8 mouse cellular contexts compared by ENCODE assay signal in genomic region chr1:172364684-172365083, GRCm38 (mm10). TPM values are rescaled to one million over a fixed set of nuclear protein-coding genes. Genes with fewer than 3 reads are reported as not detected.
DNase-seq lines count a peak whose midpoint lies in the region; ATAC-seq lines count a peak whose summit lies in the region.

No protein-coding gene starts in this region.

- peak; percentile 21 for DNase-seq in urinary bladder, postnatal 14 days (ENCODE audit: low spot score)
- no peak for DNase-seq in urinary bladder, postnatal 25 days (ENCODE audit: low spot score)
- DNase-seq in cerebellum, adult 9-11 months, result peak; percentile 60
- DNase-seq in frontal cortex, postnatal 10 days (ENCODE audit: low spot score in 2 of 2), result peak; percentile 57 to 61
- peak; percentile 73 for DNase-seq in induced T-regulatory cell, adult 2 months (ENCODE audit: low read depth)

- WGBS in liver, embryonic 15.5 days (ENCODE audit: insufficient replicate concordance), result 2% methylated on average over 6 of the region's 6 CpGs
- 16% methylated on average over 6 of the region's 6 CpGs for WGBS in neural tube, embryonic 14.5 days

- no peak overlapping the region for H3K27ac ChIP-seq in liver, embryonic 15.5 days (replicated peaks)
- no peak overlapping the region for H3K27ac ChIP-seq in neural tube, embryonic 14.5 days (ENCODE audit: low read depth, low read length)

- H3K4me2 ChIP-seq in liver, embryonic 15.5 days, result peak overlapping the region; percentile 37
- no peak overlapping the region for H3K4me2 ChIP-seq in neural tube, embryonic 14.5 days (ENCODE audit: low read depth, low read length)

- no peak overlapping the region; the same call in 1 of the 2 replicates for H3K4me3 ChIP-seq in liver, embryonic 15.5 days (replicated peaks)
- no peak overlapping the region for H3K4me3 ChIP-seq in neural tube, embryonic 14.5 days (ENCODE audit: low read depth, low read length)

- ATAC-seq in liver, embryonic 15.5 days (ENCODE audit: insufficient read depth), result peak; percentile 54
- peak; percentile 18; the same call in 1 of the 2 replicates for ATAC-seq in neural tube, embryonic 14.5 days (ENCODE audit: low read depth)
- no peak for ATAC-seq in monocyte, adult 5-6 weeks (replicated peaks; ENCODE audit: insufficient number of reproducible peaks, low FRiP score, low TSS enrichment, poor library complexity, severe bottlenecking)

- no peak overlapping the region for H3K9ac ChIP-seq in liver, embryonic 15.5 days
- no peak overlapping the region for H3K9ac ChIP-seq in neural tube, embryonic 14.5 days (replicated peaks; ENCODE audit: low read depth, low read length)

- peaks cover 8% of the 10 kb centered on the region; the same call in 1 of the 2 replicates for H3K27me3 ChIP-seq in liver, embryonic 15.5 days
- H3K27me3 ChIP-seq in neural tube, embryonic 14.5 days (ENCODE audit: control insufficient read depth, insufficient read depth, low read length), result no peaks in the 10 kb centered on the region

- H3K36me3 ChIP-seq in liver, embryonic 15.5 days (replicated peaks), result no peaks in the 10 kb centered on the region
- H3K36me3 ChIP-seq in neural tube, embryonic 14.5 days (ENCODE audit: control insufficient read depth, insufficient read depth, low read length), result no peaks in the 10 kb centered on the region

- H3K9me3 ChIP-seq in liver, embryonic 15.5 days (replicated peaks), result no peaks in the 10 kb centered on the region
- H3K9me3 ChIP-seq in neural tube, embryonic 14.5 days (ENCODE audit: control insufficient read depth, low read length), result no peaks in the 10 kb centered on the region

- peaks cover 14% of the 10 kb centered on the region for H3K4me1 ChIP-seq in liver, embryonic 15.5 days (replicated peaks)
- no peaks in the 10 kb centered on the region for H3K4me1 ChIP-seq in neural tube, embryonic 14.5 days (ENCODE audit: control insufficient read depth, insufficient read depth, low read length)

RNA-seq across cellular contexts. Expression of gene Pigm, which starts 11.7 kb away (rescaled TPM):
- polyA plus RNA-seq in liver, embryonic 15.5 days (2015; fragmentation: Nextera tagmentation; extraction: Ambion mirVana), result 1.7 and 1.9 TPM in 2 replicates
- polyA plus RNA-seq in neural tube, embryonic 14.5 days (2014; fragmentation: Nextera tagmentation; extraction: Ambion mirVana), result 5.2 and 6.1 TPM in 2 replicates
- total RNA-seq in monocyte, adult 5-6 weeks (2017), result 17.5 to 26.9 TPM (median 23.7 TPM) in 3 replicates

RNA-seq across cellular contexts. Expression of gene Kcnj10, which starts 23.7 kb away (rescaled TPM):
- polyA plus RNA-seq in liver, embryonic 15.5 days (2015; fragmentation: Nextera tagmentation; extraction: Ambion mirVana), result 0.09 and 0.12 TPM in 2 replicates
- 2.3 and 2.6 TPM in 2 replicates for polyA plus RNA-seq in neural tube, embryonic 14.5 days (2014; fragmentation: Nextera tagmentation; extraction: Ambion mirVana)
- not detected in 3 replicates for total RNA-seq in monocyte, adult 5-6 weeks (2017)

RNA-seq across cellular contexts. Expression of gene Kcnj9, which starts 35.6 kb away (rescaled TPM):
- 0.03 TPM in 1 of 2 replicates, not detected in the other for polyA plus RNA-seq in liver, embryonic 15.5 days (2015; fragmentation: Nextera tagmentation; extraction: Ambion mirVana)
- 1.3 and 2.7 TPM in 2 replicates for polyA plus RNA-seq in neural tube, embryonic 14.5 days (2014; fragmentation: Nextera tagmentation; extraction: Ambion mirVana)
- 0.29 TPM in 1 of 3 replicates, not detected in the others for total RNA-seq in monocyte, adult 5-6 weeks (2017)
